Mouse (Mus musculus) left cerebral cortex, postnatal 4 days (tissue): ENCODE data around the gene Sspo. TPM values are rescaled to one million over a fixed set of nuclear protein-coding genes. Genes with fewer than 3 reads are reported as not detected.

Experiments used
- DNase-seq: peaks from one replicate; pipeline ENCODE4 v3.0.0-alpha.2; 2022
- intact Hi-C: fragments of 180-260 bp; cut with DNase I; formaldehyde crosslinking; loops from one replicate; pipeline ENCODE4 v1.15.1; 2025
- total RNA-seq, 2 experiments: library from RNA; stranded (reverse); gene quantifications; 2 replicates each; pipeline ENCODE4 v1.2.3; 2021

Sspo gene
- under 1 TPM; 0.08 TPM for total RNA-seq

- no peak for DNase-seq
- intact Hi-C loops: no loop called here
Measured at GRCm38 (mm10) chr6:48447929-48448328, at the start of gene Sspo. Sspo (plus strand) TSS chr6:48448229.

DNA sequence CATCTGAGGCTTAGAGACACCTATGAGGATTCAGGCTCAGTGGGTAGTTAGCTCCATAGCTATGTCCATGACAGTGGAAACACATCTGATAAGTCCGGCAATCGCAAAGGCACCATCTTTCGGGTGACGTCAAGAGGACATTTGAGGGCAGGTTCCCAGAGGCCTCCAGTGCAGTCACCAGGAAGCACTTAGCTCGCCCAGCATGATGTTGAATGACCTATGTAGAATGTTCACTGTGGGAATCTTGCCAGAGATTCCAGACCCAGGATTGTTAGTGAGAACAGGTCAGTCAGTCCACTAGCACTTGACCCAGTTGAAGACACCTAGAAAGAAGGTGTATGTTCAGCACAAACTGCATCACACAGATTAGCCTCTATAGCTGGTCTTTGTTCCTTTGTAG is 48.1 kb upstream of the Sspo start:
- intact Hi-C loops: loop anchor here (5.0 kb wide), 1 partner anchor 223 kb away; no protein-coding TSS in a partner anchor
- DNase-seq: no peak

DNA sequence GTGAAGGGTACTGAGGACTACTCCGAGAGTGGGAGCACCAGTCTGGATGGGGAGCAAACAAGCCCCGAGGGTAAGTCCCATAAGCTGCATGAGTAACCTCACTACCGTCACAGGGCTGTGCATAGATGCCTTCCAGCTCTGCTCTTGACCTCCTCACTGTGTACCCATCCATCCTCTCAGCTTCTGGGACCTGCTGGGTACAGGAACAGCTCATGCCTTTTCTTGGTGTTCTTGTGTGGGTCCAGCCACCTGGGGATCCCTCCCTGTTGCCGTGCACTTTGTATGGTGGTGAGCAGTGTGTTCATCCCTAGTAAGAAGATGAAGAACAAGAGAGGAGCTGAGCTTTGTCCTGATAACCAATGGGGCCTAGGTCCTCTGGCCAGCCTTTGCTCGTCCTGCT is 44.0 kb upstream of the Sspo start:
- intact Hi-C loops: no loop called here
- no peak for DNase-seq

DNA sequence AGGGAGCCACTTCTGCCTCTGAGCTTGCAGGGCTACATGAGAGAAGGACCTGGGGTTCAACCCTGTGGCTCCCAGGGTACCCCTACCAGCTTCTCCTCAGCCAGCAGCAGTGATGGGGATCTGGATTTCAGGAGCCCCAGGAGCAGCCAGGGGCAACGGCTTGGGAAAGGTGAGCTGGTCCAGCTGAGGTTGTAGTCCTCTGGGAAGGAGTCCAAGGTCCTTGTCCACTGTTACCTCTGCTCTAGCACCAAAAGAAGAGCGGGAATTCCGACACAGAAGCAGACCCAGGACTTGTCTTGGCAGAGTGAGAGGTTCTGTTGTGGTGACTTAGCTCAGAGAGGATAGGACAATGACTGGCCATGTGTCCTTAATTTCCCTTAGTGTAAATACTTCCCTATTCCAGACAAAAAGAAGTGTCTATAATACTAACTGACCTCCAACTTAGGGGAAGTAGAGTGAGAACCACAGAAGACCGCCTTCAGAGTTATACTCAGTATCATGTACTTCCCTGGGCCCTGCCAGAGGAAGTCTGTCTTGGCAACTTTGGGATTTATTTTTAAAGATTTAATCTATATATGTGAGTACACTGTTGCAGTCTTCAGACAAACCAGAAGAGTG is 38.2 kb upstream of the Sspo start:
- no peak for DNase-seq
- intact Hi-C loops: no loop called here

- intact Hi-C loops: no loop called here
- no peak for DNase-seq
Measured at GRCm38 (mm10) chr6:48410551-48410950, 37.5 kb upstream of the Sspo start.

GRCm38 (mm10) chr6:48411193-48412092 is 36.6 kb upstream of the Sspo start:
- intact Hi-C loops: no loop called here
- no peak for DNase-seq

- DNase-seq: no peak
Measured at GRCm38 (mm10) chr6:48412147-48412546, 35.9 kb upstream of the Sspo start.

DNA sequence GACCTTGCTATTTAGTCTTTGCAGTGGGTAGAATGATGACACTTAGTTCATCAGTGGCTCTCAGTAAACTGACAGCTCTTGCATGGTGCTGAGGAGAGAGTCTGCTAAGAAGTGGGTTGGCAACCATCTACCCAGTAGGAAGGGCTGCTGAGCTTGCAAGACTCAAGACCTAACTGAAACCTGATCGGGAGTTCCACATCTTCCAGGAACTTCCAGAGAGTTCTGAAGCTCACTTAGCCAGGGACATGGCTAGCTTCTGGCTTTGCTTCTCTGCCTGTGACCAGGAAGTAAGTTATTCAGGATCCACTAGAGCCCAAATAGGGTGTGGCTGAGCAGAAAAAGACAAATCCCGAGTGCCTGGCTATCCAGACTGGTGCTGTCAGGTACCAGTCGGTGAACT is 35.4 kb upstream of the Sspo start:
- intact Hi-C loops: no loop called here
- no peak for DNase-seq

More at GRCm38 (mm10) chr6:48412147-48412546, 35.9 kb upstream of the Sspo start:
- intact Hi-C loops: no loop called here

DNA sequence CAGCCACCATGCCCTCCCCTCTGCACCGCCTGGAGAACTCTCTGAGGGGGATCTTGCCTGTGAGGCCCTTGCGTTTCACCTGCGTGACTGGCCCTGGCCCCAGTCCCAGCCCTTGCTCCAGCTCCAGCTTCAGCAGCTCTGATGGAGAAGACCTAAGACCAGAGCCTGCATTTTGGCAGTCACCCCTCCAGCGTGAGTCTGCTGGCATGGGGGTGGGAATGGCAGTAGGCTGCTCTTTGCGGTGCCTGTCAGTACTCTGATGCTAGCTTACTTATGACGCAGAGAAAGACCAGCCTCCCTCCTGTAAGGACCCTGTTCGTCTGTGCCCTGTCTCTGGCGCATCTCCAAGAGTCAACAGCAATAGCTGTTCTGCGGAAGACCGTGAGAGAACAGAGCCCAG is 34.9 kb upstream of the Sspo start:
- intact Hi-C loops: no loop called here
- no peak for DNase-seq

GRCm38 (mm10) chr6:48414886-48415285 is 33.1 kb upstream of the Sspo start:
- DNase-seq: no peak
- intact Hi-C loops: no loop called here

- intact Hi-C loops: no loop called here
- DNase-seq: no peak
Measured at GRCm38 (mm10) chr6:48415636-48416035, 32.4 kb upstream of the Sspo start.

DNA sequence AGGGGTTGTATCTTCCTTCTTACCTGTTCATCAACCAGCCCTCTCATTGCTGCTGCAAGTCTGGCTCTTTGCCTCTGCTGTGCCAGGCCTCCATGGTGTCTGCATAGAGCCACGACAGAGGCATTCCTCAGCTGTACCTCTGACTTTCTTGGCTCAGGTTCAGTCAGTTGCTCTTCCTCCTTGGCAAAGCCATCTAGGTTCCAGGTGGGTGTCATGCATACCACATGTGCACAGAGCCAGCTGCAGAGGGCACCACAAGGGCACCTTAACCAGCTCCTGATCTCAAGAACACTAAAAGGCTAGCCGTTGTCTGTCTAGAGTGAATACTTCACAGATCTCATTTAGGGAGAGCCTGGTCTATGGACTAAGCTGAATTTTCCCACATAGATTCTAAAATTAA is 31.5 kb upstream of the Sspo start:
- intact Hi-C loops: no loop called here
- no peak for DNase-seq

GRCm38 (mm10) chr6:48420647-48421046 is 27.4 kb upstream of the Sspo start:
- DNase-seq: no peak
- intact Hi-C loops: no loop called here

- intact Hi-C loops: no loop called here
- DNase-seq: no peak
Measured at GRCm38 (mm10) chr6:48423336-48423735, 24.7 kb upstream of the Sspo start.

GRCm38 (mm10) chr6:48424074-48424473 is 24.0 kb upstream of the Sspo start:
- no peak for DNase-seq
- intact Hi-C loops: no loop called here

GRCm38 (mm10) chr6:48426956-48427355 is 21.1 kb upstream of the Sspo start:
- no peak for DNase-seq
- intact Hi-C loops: no loop called here

- intact Hi-C loops: no loop called here
- DNase-seq: no peak
Measured at GRCm38 (mm10) chr6:48428769-48429557, 19.1 kb upstream of the Sspo start.

- no peak for DNase-seq
- intact Hi-C loops: no loop called here
Measured at GRCm38 (mm10) chr6:48430748-48431147, 17.3 kb upstream of the Sspo start.

DNA sequence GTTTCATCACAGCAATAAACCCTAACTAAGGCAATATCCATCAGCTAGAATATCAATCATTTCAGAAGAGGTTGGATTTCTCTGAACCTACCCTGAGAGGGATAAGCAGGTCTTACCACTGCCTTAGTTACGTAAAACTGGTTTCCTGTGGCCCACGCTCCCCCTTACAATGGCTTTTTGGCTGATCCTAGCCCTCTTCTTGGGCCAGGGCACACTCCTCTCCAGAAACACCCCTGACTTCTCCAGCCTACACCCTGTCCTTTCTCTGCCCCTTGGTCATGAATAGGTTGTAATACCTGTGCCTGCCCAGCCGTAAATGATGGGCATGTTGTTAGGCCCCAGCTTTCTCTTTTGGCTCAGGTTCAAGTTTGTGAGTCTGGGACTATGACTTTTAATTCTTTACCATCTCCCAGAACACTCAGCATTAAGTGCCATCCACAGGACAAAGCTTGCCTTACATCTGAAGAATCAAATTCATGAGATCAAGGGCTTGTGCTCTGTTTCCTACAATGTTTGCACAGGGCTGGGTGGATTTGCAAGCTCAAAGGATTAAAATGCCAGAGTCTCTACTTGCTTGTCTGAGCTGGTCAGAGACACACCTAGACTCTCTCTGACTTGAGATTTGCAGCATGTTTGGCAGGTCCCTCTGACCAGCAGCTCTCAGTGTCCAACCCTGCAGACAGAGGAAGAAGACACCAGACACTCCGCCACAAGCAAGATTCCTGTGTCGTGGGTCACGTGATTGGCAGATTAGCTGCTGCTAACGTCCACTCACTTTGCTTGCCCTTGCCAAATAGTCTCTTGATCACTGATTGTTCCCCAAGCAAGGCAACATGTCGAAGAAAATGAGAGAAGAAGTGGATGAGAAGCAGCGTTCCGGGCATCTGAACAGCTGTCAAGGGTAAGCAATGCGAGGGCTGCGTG is 14.9 kb upstream of the Sspo start:
- intact Hi-C loops: no loop called here
- no peak for DNase-seq

DNA sequence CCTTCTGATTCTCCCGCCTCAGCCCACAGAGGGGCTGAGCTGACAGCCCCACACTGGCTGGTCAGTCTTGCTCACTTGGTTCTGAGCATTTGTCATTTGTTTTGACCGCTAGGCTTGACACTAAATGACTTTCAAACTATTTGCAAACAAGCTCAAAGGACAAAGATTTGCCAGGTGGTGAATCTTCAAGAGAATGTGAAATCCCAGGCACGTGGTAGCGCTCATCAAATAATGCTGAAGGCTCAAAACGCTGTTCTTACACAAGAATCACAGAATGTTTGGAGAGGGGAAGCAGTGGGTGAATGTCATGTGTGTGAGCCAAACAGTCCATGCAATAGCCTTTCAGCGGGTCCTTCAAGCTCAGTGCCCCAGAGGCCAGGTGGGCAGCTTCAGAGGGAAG is 13.4 kb upstream of the Sspo start:
- no peak for DNase-seq
- intact Hi-C loops: no loop called here
